Mouse (Mus musculus): ENCODE results near the gene Agpat4. TPM values are rescaled to one million over a fixed set of nuclear protein-coding genes. Genes with fewer than 3 reads are reported as not detected.

The Agpat4 gene
- total and polyA plus RNA-seq, 2 experiments from 2014 or later: 9.2 to 13.4 TPM

DNA sequence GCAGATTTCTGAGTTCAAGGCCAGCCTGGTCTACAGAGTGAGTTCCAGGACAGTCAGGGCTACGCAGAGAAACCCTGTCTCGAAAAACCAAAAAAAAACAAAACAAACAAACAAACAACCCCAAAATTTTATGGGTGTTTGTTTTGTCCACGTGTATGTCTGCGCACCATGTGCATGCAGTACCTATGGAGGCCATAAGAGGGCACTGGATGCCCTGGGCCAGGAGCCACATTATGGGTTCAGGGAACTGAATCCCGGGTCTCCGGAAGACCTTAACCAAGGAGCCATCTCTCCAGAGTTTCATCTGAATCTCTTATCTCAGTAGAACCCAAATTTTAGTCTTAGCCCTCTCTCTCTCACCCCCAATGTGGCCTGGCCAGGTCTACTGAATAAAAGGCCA is 14.7 kb upstream of the Agpat4 start:
- 77% methylated on average over 6 of the region's 6 CpGs for WGBS
- Histone ChIP-seq H3K9me3 (replicated peaks; ENCODE audit: control insufficient read depth, low read length) (no peaks in the 10 kb centered on the region; the same call in 1 of the 2 replicates), H3K4me1 (ENCODE audit: control insufficient read depth, insufficient read depth) (no peaks in the 10 kb centered on the region), H3K4me2 (ENCODE audit: low read depth, low read length) (no peak overlapping the region), H3K36me3 (replicated peaks; ENCODE audit: control insufficient read depth, insufficient read depth, low read length) (no peaks in the 10 kb centered on the region), H3K27ac (ENCODE audit: low read depth) (no peak overlapping the region), H3K27me3 (ENCODE audit: control insufficient read depth, insufficient read depth, low read length) (no peaks in the 10 kb centered on the region), H3K9ac (replicated peaks; ENCODE audit: low read depth, low read length) (no peak overlapping the region), H3K4me3 (ENCODE audit: low read depth, low read length) (no peak overlapping the region)
- DNase-seq (ENCODE audit: low spot score) (no peak), ATAC-seq (ENCODE audit: insufficient read depth, low read depth) (no peak)
- TF ChIP-seq CTCF (IDR thresholded peaks at IDR 0.05; ENCODE audit: low read depth) (no peak), EP300 (IDR thresholded peaks at IDR 0.05; ENCODE audit: low read depth) (no peak)

DNA sequence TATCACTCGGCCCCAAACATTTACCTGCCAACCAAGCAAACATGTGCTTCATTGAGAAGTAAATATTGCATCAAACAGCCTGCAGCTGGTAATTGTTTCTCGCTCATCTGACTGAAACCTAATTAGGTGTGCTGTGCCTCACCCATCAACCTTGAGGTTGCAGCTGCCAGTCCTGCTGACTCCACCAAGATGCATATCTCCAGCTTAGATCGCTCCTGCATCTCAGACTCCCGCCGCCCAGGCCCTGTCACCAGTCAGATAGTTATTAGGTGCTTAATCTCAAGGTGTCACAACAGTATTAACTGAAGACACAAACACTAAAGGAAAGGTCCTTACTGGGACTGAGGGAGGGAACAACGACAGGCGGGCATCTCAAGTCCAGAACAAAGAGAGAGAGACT is 14.3 kb upstream of the Agpat4 start:
- TF ChIP-seq EP300 (IDR thresholded peaks at IDR 0.05; ENCODE audit: low read depth) (no peak), CTCF (IDR thresholded peaks at IDR 0.05; ENCODE audit: low read depth) (no peak)
- H3K4me2 ChIP-seq (ENCODE audit: low read depth, low read length): no peak overlapping the region

DNA sequence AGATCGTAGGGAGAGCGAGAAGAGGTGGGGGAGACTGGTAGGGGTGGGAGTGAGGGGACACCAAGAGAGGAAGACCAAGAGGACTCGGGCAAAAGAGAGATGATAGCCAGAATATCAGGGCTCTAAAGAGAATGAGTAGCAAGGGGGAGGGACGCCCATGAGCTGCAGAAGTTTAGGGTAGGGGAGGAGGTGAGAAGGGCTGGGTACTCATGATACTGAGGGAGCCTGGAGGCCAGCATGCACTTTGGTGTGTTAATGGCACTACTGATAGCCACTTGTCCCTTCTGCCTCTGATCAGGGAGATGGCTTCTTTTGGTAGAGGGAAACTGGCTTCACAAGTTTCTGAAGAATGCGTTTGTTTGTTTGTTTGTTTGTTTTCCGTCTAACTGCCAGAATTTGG is 13.8 kb upstream of the Agpat4 start:
- no peak overlapping the region for H3K9ac ChIP-seq (replicated peaks; ENCODE audit: low read depth, low read length)
- no peak for TF ChIP-seq EP300 (IDR thresholded peaks at IDR 0.05; ENCODE audit: low read depth)
- no peak for TF ChIP-seq CTCF (IDR thresholded peaks at IDR 0.05; ENCODE audit: low read depth)
- no peaks in the 10 kb centered on the region for H3K36me3 ChIP-seq (replicated peaks; ENCODE audit: control insufficient read depth, insufficient read depth, low read length)
- no peaks in the 10 kb centered on the region; the same call in 1 of the 2 replicates for H3K9me3 ChIP-seq (replicated peaks; ENCODE audit: control insufficient read depth, low read length)
- no peak for DNase-seq (ENCODE audit: low spot score)
- no peak overlapping the region for H3K4me3 ChIP-seq (ENCODE audit: low read depth, low read length)
- no peaks in the 10 kb centered on the region for H3K27me3 ChIP-seq (ENCODE audit: control insufficient read depth, insufficient read depth, low read length)
- no peak overlapping the region for H3K4me2 ChIP-seq (ENCODE audit: low read depth, low read length)
- 67% methylated on average over 6 of the region's 6 CpGs for WGBS
- H3K4me1 ChIP-seq (ENCODE audit: control insufficient read depth, insufficient read depth): no peaks in the 10 kb centered on the region
- H3K27ac ChIP-seq (ENCODE audit: low read depth): no peak overlapping the region
- ATAC-seq (ENCODE audit: insufficient read depth, low read depth): no peak

More for the DNA sequence above, 14.3 kb upstream of the Agpat4 start:
- no peak for DNase-seq (ENCODE audit: low spot score)
- Histone ChIP-seq H3K27ac (ENCODE audit: low read depth) (no peak overlapping the region), H3K36me3 (replicated peaks; ENCODE audit: control insufficient read depth, insufficient read depth, low read length) (no peaks in the 10 kb centered on the region), H3K27me3 (ENCODE audit: control insufficient read depth, insufficient read depth, low read length) (no peaks in the 10 kb centered on the region), H3K9ac (replicated peaks; ENCODE audit: low read depth, low read length) (no peak overlapping the region), H3K4me3 (ENCODE audit: low read depth, low read length) (no peak overlapping the region), H3K4me1 (ENCODE audit: control insufficient read depth, insufficient read depth) (no peaks in the 10 kb centered on the region), H3K9me3 (replicated peaks; ENCODE audit: control insufficient read depth, low read length) (no peaks in the 10 kb centered on the region; the same call in 1 of the 2 replicates)
- ATAC-seq (ENCODE audit: insufficient read depth, low read depth): no peak
- 72% methylated on average over 7 of the region's 7 CpGs for WGBS

DNA sequence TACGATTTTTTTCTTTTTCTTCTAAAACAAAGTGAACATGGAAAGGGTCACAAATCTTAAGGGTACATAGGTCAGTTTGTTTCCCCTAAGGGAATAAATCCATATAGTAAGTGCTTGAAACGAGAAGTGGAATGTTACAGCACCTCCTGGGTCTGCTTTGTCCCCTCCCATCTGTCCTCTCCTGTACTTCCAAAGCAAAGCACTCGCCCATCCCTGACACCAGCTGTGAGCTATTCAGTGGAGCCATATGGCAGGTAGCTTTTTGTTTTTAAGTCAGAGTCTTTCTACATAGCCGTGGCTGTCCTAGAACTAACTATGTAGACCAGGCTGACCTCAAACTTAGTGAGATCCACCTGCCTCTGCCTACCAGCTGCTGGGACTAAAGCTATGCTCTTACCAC is 12.2 kb upstream of the Agpat4 start:
- no peak overlapping the region for H3K4me2 ChIP-seq (ENCODE audit: low read depth, low read length)
- no peaks in the 10 kb centered on the region for H3K4me1 ChIP-seq (ENCODE audit: control insufficient read depth, insufficient read depth)
- no peak for ATAC-seq (ENCODE audit: insufficient read depth, low read depth)
- no peak overlapping the region for H3K4me3 ChIP-seq (ENCODE audit: low read depth, low read length)
- H3K27ac ChIP-seq (ENCODE audit: low read depth): no peak overlapping the region
- H3K27me3 ChIP-seq (ENCODE audit: control insufficient read depth, insufficient read depth, low read length): no peaks in the 10 kb centered on the region
- H3K36me3 ChIP-seq (replicated peaks; ENCODE audit: control insufficient read depth, insufficient read depth, low read length): no peaks in the 10 kb centered on the region
- no peak overlapping the region for H3K9ac ChIP-seq (replicated peaks; ENCODE audit: low read depth, low read length)
- WGBS: 48% methylated on average over 4 of the region's 4 CpGs
- no peak for DNase-seq (ENCODE audit: low spot score)
- TF ChIP-seq EP300 (IDR thresholded peaks at IDR 0.05; ENCODE audit: low read depth) (no peak), CTCF (IDR thresholded peaks at IDR 0.05; ENCODE audit: low read depth) (no peak)
- H3K9me3 ChIP-seq (replicated peaks; ENCODE audit: control insufficient read depth, low read length): no peaks in the 10 kb centered on the region

DNA sequence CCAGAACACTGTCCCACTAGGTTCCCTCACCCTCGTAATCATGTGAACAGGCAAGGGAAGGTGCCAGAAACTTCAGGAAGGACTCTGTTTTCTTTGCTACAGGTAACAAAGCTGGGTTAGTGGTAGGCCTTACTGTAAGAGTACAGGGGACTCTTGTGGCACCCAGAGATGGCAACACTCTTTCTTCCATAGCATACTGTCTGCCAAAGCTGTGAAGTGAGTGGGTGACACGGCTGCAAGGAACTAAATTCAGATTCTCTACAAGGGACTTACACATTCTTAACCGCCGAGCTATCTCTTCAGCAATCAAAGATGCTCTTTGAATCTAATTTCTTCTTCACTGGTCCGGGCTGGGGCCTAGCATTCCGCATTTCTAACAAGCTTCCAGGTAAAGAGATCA is 4.9 kb upstream of the Agpat4 start:
- 84% methylated on average over 6 of the region's 6 CpGs for WGBS
- Histone ChIP-seq H3K4me2 (ENCODE audit: low read depth, low read length) (no peak overlapping the region), H3K4me3 (ENCODE audit: low read depth, low read length) (no peak overlapping the region), H3K4me1 (ENCODE audit: control insufficient read depth, insufficient read depth) (no peaks in the 10 kb centered on the region), H3K9me3 (replicated peaks; ENCODE audit: control insufficient read depth, low read length) (no peaks in the 10 kb centered on the region), H3K27me3 (ENCODE audit: control insufficient read depth, insufficient read depth, low read length) (no peaks in the 10 kb centered on the region), H3K9ac (replicated peaks; ENCODE audit: low read depth, low read length) (no peak overlapping the region), H3K36me3 (replicated peaks; ENCODE audit: control insufficient read depth, insufficient read depth, low read length) (no peaks in the 10 kb centered on the region), H3K27ac (ENCODE audit: low read depth) (no peak overlapping the region)
- TF ChIP-seq CTCF (IDR thresholded peaks at IDR 0.05; ENCODE audit: low read depth) (no peak), EP300 (IDR thresholded peaks at IDR 0.05; ENCODE audit: low read depth) (no peak)
- ATAC-seq (ENCODE audit: insufficient read depth, low read depth) (no peak), DNase-seq (ENCODE audit: low spot score) (no peak)

DNA sequence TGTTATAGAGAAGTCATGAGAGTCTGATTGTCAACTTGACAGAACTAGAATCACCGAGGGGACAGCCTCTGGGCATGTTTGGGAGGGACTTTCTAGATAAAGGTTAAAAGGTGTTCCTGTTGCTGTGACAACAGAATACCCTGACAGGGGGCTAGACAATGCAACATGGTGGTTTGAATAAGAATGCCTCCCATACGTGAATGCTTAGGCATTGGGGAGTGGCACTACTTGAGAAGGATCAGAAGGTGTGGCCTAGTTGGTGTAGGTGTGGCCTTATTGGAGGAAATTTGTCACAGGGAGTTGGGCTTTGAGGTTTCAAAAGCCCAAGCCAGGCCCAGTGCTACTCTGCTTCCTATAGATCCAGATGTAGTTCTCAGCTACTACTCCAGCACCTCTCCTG is 3.4 kb upstream of the Agpat4 start:
- no peak overlapping the region for H3K9ac ChIP-seq (replicated peaks; ENCODE audit: low read depth, low read length)
- no peak for DNase-seq (ENCODE audit: low spot score)
- WGBS: 82% methylated on average over 2 of the region's 2 CpGs

More for the DNA sequence above, 3.4 kb upstream of the Agpat4 start:
- H3K27ac ChIP-seq (ENCODE audit: low read depth): no peak overlapping the region
- H3K4me1 ChIP-seq (ENCODE audit: control insufficient read depth, insufficient read depth): no peaks in the 10 kb centered on the region
- no peaks in the 10 kb centered on the region for H3K36me3 ChIP-seq (replicated peaks; ENCODE audit: control insufficient read depth, insufficient read depth, low read length)
- H3K4me2 ChIP-seq (ENCODE audit: low read depth, low read length): no peak overlapping the region
- no peak overlapping the region for H3K4me3 ChIP-seq (ENCODE audit: low read depth, low read length)
- TF ChIP-seq CTCF (IDR thresholded peaks at IDR 0.05; ENCODE audit: low read depth) (no peak), EP300 (IDR thresholded peaks at IDR 0.05; ENCODE audit: low read depth) (no peak)
- no peaks in the 10 kb centered on the region for H3K27me3 ChIP-seq (ENCODE audit: control insufficient read depth, insufficient read depth, low read length)
- no peak for ATAC-seq (ENCODE audit: insufficient read depth, low read depth)
- no peaks in the 10 kb centered on the region for H3K9me3 ChIP-seq (replicated peaks; ENCODE audit: control insufficient read depth, low read length)

Data from heart, postnatal 0 days (tissue).